Mouse (Mus musculus) cerebellum, adult 2 months (tissue): ENCODE measurements around the gene Pdia4. TPM values are rescaled to one million over a fixed set of nuclear protein-coding genes. Genes with fewer than 3 reads are reported as not detected.

Experiments used
- DNase-seq, 2 experiments: peaks; one replicate each; pipeline ENCODE4 v3.0.0; 2021
- H3K27ac ChIP-seq: fragments of 200-500 bp; 2 replicates; pipeline ENCODE4 v1.5.1; 2012; ENCODE audit warnings: low read length, control low read depth, inconsistent platforms; ENCODE audit not compliant: insufficient read depth
- H3K27me3 ChIP-seq: fragments of 200-500 bp; 2 replicates; pipeline ENCODE4 v1.6.1; 2012; ENCODE audit warnings: inconsistent platforms, mild to moderate bottlenecking, low read length, moderate library complexity; ENCODE audit not compliant: control insufficient read depth, insufficient read depth
- H3K4me1 ChIP-seq: fragments of 200-500 bp; 2 replicates; pipeline ENCODE4 v1.6.1; 2011; ENCODE audit warnings: low read length; ENCODE audit not compliant: control insufficient read depth, insufficient read depth
- H3K4me3 ChIP-seq: fragments of 200-500 bp; replicated peaks from 2 replicates; pipeline ENCODE3; 2011; ENCODE audit warnings: mild to moderate bottlenecking, low read depth, low read length, control low read depth; ENCODE audit not compliant: insufficient read depth
- CTCF ChIP-seq: fragments of 200-500 bp; IDR thresholded peaks from 2 replicates; pipeline ENCODE4 v1.5.1; 2011; ENCODE audit warnings: low read depth, mild to moderate bottlenecking, control low read depth, low read length, moderate library complexity, borderline replicate concordance; ENCODE audit not compliant: insufficient read depth
- POLR2A ChIP-seq: fragments of 200-500 bp; IDR thresholded peaks from 2 replicates; pipeline ENCODE4 v1.6.1; 2011; ENCODE audit warnings: low read length, control low read depth, borderline replicate concordance; ENCODE audit not compliant: insufficient read depth
- WGBS: fragments of 180-500 bp; shearing (Covaris S2); methylation state at CpG from one replicate; pipeline ENCODE4 v1.1.7; 2018; 5-methylcytosine and 5-hydroxymethylcytosine counted together
- polyA plus RNA-seq: library from polyadenylated mRNA; depleted of rRNA; stranded (reverse); fragments of >200 nt; gene quantifications from 2 replicates; pipeline ENCODE4 v1.2.3, GENCODE M21; 2012

Pdia4 gene
- polyA plus RNA-seq, 1 experiment, result 31.9 TPM

DNA sequence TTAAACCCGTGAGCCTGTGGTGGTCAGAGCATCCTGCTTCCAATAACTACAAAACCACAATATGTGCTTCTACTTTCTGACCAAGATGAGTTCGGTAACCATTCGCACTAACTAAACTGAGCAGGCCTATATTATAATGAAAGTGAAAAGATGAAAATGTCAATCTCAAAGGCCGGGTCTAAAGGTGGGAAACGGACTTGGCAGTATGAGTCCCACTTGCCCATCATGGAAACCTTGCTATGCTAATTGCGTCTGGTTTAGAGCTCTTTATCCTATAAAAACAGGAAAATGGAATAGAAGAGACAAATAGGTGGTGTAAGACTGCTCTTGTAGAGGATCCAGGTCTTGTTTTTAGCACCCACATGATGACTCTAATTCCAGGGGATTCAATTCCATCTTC lies 8.5 kb upstream of the Pdia4 start:
- no peak for DNase-seq
- H3K27me3 ChIP-seq, result no peaks in the 10 kb centered on the region
- no peaks in the 10 kb centered on the region; the same call in 1 of the 2 replicates for H3K4me1 ChIP-seq
- no peak overlapping the region for H3K4me3 ChIP-seq
- H3K27ac ChIP-seq, result no peak overlapping the region
- WGBS, result 94% methylated on average over 6 of the region's 6 CpGs
- no peak for TF ChIP-seq POLR2A
- TF ChIP-seq CTCF, result no peak

GRCm38 (mm10) chr6:47821236-47821635 lies 8.0 kb upstream of the Pdia4 start:
- Histone ChIP-seq H3K4me3 (no peak overlapping the region), H3K27ac (no peak overlapping the region), H3K4me1 (no peaks in the 10 kb centered on the region; the same call in 1 of the 2 replicates), H3K27me3 (no peaks in the 10 kb centered on the region)
- TF ChIP-seq CTCF (no peak), POLR2A (no peak)
- DNase-seq, result no peak
- 74% methylated on average over 5 of the region's 5 CpGs for WGBS

DNA sequence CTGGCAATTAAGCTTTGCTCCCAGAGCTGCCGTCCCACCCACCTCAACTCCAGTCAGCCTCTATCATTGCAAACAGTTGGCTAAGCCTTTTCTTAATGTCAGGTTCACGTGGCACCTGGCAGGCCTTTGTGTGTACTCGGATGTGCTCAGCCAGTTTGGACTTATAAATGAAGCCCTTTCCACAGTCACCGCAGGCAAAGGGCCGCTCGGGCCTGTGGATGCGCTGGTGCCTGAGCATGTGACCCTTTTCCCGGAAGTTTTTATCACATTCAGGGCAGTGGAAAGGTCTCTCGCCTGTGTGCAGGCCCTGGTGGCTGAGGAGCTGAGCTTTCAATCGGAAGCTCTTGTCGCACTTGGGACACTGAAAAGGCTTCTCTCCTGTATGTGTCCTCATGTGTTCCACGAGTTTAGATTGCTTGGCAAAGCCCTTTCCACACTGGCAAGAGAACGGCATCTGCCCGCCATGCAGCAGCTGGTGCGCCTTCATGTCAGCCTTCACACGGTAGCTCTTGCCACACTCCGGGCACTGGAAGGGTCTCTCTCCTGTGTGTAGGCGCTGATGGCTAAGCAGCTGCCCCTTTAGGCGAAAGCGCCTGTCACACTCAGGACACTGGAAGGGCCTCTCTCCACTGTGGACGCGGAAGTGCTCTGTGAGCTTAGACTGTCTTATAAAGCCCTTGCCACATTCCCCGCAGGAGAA lies 6.5 kb upstream of the Pdia4 start:
- H3K27me3 ChIP-seq, result no peaks in the 10 kb centered on the region
- H3K27ac ChIP-seq, result no peak overlapping the region
- WGBS, result 59% methylated on average over 23 of the region's 23 CpGs
- TF ChIP-seq CTCF, result no peak
- TF ChIP-seq POLR2A, result no peak
- H3K4me1 ChIP-seq, result no peaks in the 10 kb centered on the region; the same call in 1 of the 2 replicates
- no peak overlapping the region for H3K4me3 ChIP-seq
- DNase-seq, result no peak

DNA sequence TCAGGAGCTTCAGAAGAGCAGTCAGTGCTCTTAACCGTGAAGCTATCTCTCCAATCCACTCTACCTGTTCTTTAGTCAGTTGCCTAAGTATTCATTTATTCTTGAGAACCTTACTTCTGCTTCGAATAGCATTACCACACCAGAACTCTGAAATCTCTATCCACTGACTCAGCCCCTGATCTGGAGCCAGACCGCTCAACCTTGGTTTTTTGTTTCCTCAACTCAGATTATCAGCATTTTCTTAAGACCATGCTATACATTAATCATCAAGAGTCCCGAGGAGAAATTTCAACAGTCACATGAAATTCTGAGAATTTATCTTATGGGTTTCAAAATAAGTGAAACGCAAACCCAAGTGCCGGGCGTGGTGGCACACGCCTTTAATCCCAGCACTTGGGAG lies 5.5 kb upstream of the Pdia4 start:
- WGBS, result 95% methylated on average over 8 of the region's 8 CpGs
- Histone ChIP-seq H3K4me3 (no peak overlapping the region), H3K27ac (no peak overlapping the region), H3K27me3 (no peaks in the 10 kb centered on the region), H3K4me1 (no peaks in the 10 kb centered on the region; the same call in 1 of the 2 replicates)
- TF ChIP-seq CTCF, result no peak
- no peak for TF ChIP-seq POLR2A
- no peak for DNase-seq

GRCm38 (mm10) chr6:47816151-47816550 lies 2.9 kb upstream of the Pdia4 start:
- no peak overlapping the region for H3K4me3 ChIP-seq
- DNase-seq, result no peak
- no peak overlapping the region for H3K27ac ChIP-seq
- 100% methylated on average over 1 of the region's 1 CpGs for WGBS
- TF ChIP-seq CTCF (no peak), POLR2A (no peak)
- H3K4me1 ChIP-seq, result peaks cover 7% of the 10 kb centered on the region
- H3K27me3 ChIP-seq, result no peaks in the 10 kb centered on the region

DNA sequence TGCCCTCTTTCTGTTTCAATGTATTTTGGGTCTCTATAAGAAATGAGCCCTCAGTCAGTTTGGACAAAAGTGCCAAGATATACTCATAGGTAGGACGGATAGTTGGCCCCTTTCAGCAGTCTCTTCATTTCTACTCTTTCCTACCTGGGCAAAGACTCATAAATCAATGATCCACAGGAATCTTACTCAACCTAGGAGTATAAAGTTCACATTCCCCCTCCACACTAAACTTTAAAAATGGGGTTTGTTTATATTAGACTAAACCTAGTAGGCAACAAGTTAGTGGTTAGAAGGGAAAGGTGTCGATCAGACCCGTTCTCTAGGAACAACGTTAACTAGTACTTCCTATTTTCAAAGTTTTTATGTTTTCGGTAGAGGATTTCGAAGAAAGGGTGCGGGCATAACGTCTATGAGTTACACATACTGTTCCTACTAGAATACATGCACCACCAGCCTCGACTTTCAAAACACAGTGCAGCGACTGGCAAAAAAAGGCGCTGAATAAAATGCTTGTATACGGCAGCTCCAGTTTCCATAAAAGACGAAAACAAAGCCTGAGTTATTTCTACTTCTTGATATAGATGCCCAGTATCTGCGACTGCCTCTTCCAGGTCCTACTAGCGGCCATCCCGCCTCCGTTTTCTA lies 837 bp downstream of the Pdia4 start:
- DNase-seq, result no peak
- WGBS, result 1% methylated on average over 17 of the region's 17 CpGs

GRCm38 (mm10) chr6:47811324-47811723 lies 1.9 kb downstream of the Pdia4 start:
- Histone ChIP-seq H3K4me3 (no peak overlapping the region), H3K4me1 (peaks cover 7% of the 10 kb centered on the region), H3K27ac (no peak overlapping the region), H3K27me3 (no peaks in the 10 kb centered on the region)
- 59% methylated on average over 5 of the region's 5 CpGs for WGBS
- TF ChIP-seq CTCF, result no peak
- TF ChIP-seq POLR2A, result no peak
- DNase-seq, result no peak

More for the DNA sequence above, 837 bp downstream of the Pdia4 start:
- H3K27ac ChIP-seq, result no peak overlapping the region
- H3K4me3 ChIP-seq, result peak overlapping the region; percentile 80
- no peak for TF ChIP-seq CTCF
- TF ChIP-seq POLR2A, result no peak
- peaks cover 7% of the 10 kb centered on the region for H3K4me1 ChIP-seq
- no peaks in the 10 kb centered on the region for H3K27me3 ChIP-seq

GRCm38 (mm10) chr6:47810181-47810580 lies 3.0 kb downstream of the Pdia4 start:
- no peaks in the 10 kb centered on the region for H3K27me3 ChIP-seq
- WGBS, result 69% methylated on average over 2 of the region's 2 CpGs

More at GRCm38 (mm10) chr6:47810181-47810580, 3.0 kb downstream of the Pdia4 start:
- TF ChIP-seq CTCF, result no peak
- TF ChIP-seq POLR2A, result no peak
- Histone ChIP-seq H3K4me3 (no peak overlapping the region), H3K27ac (no peak overlapping the region), H3K4me1 (peaks cover 7% of the 10 kb centered on the region)
- no peak for DNase-seq
